Mouse (Mus musculus): ENCODE data around the gene Tbc1d32.

Tbc1d32 gene

GRCm38 (mm10) chr10:56106333-56106995 lies 122.0 kb downstream of the Tbc1d32 start, which contains the start of gene Msl3l2:
Msl3l2 (plus strand) TSS chr10:56106917.
- 24% methylated on average over 18 of the region's 18 CpGs for WGBS

GRCm38 (mm10) chr10:56099641-56100310 lies 128.7 kb downstream of the Tbc1d32 start:
- 84% methylated on average over 3 of the region's 3 CpGs for WGBS

GRCm38 (mm10) chr10:56099126-56099525 lies 129.4 kb downstream of the Tbc1d32 start:
- WGBS = 93% methylated on average over 3 of the region's 3 CpGs

- 88% methylated on average over 5 of the region's 5 CpGs for WGBS
Observed at GRCm38 (mm10) chr10:56094586-56094985, 133.9 kb downstream of the Tbc1d32 start.

- WGBS = 84% methylated on average over 4 of the region's 4 CpGs
Observed at GRCm38 (mm10) chr10:56089714-56090113, 138.8 kb downstream of the Tbc1d32 start.

GRCm38 (mm10) chr10:56062746-56063145 lies 165.7 kb downstream of the Tbc1d32 start:
- WGBS = 44% methylated on average over 2 of the region's 2 CpGs

GRCm38 (mm10) chr10:56061238-56061830 lies 167.2 kb downstream of the Tbc1d32 start:
- 57% methylated on average over 2 of the region's 2 CpGs for WGBS

GRCm38 (mm10) chr10:56058979-56059422 lies 169.5 kb downstream of the Tbc1d32 start:
- 18% methylated on average over 3 of the region's 3 CpGs for WGBS

- 84% methylated on average over 2 of the region's 2 CpGs for WGBS
Observed at GRCm38 (mm10) chr10:56024579-56024978, 203.9 kb downstream of the Tbc1d32 start.

- WGBS = 36% methylated on average over 2 of the region's 2 CpGs
Observed at GRCm38 (mm10) chr10:55979898-55980521, 248.5 kb downstream of the Tbc1d32 start.

GRCm38 (mm10) chr10:55978001-55978400 lies 250.5 kb downstream of the Tbc1d32 start:
- 79% methylated on average over 7 of the region's 7 CpGs for WGBS
